Mouse (Mus musculus) embryo, embryonic 10 days (tissue): ENCODE results near the gene Insrr.

Experiments used
- DNase-seq: peaks from one replicate; pipeline ENCODE4 v3.0.0-alpha.2; 2015; ENCODE audit warnings: low spot score

Gene Insrr

DNA sequence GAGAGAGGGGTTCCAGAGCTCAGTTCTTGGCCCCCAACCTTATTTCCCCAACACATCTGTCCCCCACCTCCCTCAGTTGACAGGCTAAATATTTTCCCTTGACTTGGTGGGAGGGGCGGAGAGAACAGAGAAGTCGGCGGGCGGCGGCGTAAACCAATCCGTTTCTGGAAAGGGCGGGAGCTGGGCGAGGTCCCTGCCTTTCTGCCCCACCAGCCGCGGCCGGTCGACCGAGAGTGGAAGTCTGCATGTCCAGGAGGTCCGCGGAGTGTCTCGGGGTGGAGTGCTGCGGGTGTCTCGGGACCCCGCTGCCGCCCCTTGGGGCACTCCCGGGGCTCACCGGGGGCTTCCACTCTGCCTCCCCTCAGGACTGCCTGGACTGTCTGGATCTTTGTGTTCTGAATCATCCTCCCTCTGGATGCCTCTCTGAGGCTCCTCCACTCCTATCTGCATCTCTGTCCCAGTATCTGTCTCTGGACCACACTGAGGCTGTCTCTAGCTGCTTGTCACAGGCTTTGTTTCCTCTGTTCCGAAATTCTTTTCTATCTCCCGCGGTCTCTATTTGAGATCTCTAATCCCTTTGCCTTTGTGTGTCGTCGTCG is at the start of gene Insrr:
Gene Insrr (plus strand): TSS at position 216 of the 599 bp plus-strand sequence.
- peak; percentile 70 for DNase-seq

GRCm38 (mm10) chr3:87748431-87748830 is 48.3 kb upstream of the Insrr start, which contains the start of gene Lrrc71:
Gene Lrrc71, minus strand, starts transcription at chr3:87748625.
- DNase-seq = no peak

DNA sequence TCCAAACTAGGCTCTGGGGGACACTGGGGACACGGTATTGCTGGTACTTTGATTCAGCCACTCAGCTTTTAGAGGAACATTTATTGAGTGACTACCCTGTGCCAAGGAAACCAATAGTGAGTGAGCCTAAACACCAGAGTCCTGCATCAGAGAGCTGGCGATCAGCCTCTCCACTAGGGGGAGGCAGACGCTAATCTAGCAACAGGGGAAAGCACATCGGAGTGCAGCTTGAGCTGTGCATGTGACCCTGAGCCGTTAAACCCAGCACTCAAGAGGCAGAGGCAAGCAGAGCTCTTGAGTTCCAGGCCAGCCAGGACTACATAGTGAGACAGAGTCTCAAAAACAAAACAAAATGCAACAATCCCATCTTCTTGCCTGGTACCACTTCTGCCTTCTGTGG is 47.7 kb upstream of the Insrr start:
- DNase-seq = peak; percentile 75

GRCm38 (mm10) chr3:87749977-87750376 is 46.8 kb upstream of the Insrr start:
- DNase-seq = no peak

DNA sequence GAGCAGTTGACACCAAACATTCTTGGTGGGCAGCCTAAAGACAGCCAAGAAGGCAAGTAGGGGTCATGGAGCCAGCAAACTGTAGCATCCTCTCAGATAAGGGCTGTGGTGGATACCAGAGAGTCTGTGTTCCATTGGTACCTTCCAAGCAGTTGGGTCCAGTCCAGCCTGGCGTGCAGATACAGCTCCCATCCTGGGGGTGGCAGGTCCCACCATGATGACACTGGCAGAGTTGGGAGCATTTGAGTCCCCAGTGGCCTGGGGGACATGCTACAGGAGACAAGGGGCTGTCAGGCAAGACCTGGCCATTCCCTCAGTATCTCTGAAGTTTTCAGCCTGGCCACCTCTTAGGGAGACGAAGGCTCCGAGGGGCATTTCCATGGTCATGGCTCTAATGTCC is 44.2 kb upstream of the Insrr start:
- no peak for DNase-seq

DNA sequence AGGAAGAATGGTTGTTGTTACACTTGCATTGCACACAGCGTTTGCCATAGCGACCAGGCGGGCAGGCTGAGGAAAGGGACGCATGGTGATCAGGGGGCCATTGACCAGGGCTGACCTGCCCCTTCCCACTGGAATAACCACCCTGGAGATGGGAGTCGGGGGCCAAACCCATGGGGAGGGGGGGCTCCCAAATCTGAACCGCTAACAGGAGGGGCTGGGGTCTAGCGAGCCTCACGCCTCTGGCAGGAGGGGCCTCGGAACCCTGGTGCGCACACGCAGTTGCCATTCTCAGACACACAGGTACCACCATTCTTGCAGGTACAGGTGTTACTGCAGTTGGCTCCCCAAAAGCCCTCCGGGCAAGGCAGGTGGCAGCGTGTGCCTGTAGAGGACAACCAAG is 42.9 kb upstream of the Insrr start:
- DNase-seq = no peak

- DNase-seq = peak; percentile 90
These were observed 40.8 kb upstream of the Insrr start for GRCm38 (mm10) chr3:87755964-87756363.

- DNase-seq = no peak
These were observed 40.3 kb upstream of the Insrr start for GRCm38 (mm10) chr3:87756488-87756887.

DNA sequence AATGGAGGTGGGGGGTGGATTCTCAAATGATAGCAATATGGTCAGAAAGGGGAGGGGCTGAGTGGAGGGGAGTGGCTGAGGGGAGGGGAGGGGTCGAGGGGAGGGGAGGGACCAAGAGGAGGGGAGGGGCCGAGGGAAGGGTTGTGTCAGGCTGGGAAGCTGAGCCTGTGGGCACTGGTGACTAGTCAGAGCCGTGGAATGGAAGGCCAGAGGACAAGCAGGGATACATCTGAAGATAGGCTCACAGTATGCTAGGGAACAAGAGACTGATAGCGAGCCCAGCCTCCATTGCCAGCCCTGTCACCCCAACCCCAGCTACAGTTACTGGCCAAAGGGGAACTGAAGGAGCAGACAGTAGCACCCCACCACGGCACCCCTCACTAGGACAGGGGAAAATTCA is 38.1 kb upstream of the Insrr start:
- no peak for DNase-seq

DNA sequence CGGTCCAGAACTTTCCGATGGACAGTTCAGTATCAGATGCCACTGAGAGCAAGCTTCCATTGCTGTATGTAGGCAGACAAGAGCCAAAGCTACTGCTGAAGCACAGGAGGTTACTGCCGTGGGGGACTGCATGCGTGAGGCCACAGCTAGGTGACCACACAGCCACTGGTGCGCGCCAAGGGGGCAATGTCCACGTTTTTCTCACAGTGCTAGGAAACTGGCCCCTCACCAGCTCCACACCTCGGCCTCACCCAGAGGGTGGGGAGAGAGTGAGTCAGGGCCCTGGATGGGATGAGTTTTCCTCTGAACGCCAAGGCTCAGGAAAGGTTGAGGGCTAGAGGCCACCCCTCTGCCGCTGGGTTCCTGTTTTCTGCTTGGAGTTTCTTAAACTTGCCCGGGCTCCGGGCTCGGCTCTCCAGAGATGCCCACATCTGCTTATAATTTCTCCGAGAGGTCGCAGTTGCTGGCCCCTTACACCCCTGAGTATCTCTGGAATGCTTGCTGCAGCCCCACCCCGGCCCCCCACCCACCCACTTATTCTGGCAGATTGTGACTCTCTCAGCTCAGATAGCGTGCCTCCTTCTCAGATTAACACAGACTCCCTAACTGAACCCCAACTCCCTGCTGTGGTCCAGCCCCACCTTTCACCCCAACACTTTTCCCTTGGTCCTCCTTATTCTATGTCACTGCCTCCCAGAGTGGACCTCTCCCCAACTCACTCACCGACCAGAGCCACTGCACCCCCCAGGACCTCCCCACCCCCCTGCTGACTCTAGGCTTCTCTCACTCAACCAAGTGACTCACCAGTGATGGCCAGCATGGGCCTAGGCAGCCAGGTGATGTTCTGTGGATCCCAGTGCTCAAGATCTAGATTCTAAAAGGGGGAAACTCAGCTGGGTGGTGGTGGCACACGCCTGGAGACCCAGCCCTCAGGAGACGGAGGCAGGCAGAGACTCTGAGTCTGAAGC is 35.1 kb upstream of the Insrr start:
- DNase-seq = no peak

DNA sequence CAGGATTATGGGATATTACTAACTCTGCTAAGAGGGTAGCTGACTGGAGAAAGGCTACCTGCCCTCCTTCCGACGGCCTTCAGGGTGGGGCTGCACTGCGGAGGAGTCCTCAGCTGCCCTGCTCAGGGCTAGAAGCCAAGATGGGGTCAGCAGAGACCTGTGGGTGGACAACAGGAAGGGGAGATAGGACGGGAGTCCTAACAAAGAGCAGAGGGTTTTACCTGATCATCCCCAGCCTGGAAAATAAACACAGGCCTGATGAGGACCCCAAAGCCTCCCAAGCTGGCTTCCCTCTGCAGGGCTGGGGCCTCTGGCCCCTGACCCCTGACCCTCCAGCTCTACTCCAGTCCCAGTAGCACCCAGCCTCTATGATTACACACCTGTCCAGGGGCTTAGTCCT is 33.5 kb upstream of the Insrr start:
- DNase-seq = no peak

- DNase-seq = peak; percentile 59
These were observed 33.0 kb upstream of the Insrr start for GRCm38 (mm10) chr3:87763683-87764289.

DNA sequence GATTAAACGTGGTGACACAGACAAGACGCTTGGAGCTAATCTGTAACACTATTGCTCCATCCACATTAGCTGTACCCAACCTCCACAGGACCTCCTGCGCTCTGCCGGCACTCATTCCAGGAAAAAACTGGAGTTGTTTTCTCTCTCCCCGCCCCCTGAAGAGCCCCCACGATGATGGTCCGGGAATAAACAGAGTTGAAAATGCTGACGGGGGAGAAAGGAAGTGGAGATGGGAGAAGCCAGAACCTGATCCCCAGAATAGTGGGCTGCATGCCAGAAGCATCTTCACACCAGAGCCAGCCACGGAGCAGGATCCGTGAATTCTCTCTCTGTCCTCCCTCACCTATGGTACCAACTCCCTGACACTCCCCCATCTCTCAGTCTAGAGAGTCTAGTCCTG is 32.2 kb upstream of the Insrr start:
- DNase-seq = no peak

GRCm38 (mm10) chr3:87765091-87765490 is 31.7 kb upstream of the Insrr start:
- peak; percentile 66 for DNase-seq

DNA sequence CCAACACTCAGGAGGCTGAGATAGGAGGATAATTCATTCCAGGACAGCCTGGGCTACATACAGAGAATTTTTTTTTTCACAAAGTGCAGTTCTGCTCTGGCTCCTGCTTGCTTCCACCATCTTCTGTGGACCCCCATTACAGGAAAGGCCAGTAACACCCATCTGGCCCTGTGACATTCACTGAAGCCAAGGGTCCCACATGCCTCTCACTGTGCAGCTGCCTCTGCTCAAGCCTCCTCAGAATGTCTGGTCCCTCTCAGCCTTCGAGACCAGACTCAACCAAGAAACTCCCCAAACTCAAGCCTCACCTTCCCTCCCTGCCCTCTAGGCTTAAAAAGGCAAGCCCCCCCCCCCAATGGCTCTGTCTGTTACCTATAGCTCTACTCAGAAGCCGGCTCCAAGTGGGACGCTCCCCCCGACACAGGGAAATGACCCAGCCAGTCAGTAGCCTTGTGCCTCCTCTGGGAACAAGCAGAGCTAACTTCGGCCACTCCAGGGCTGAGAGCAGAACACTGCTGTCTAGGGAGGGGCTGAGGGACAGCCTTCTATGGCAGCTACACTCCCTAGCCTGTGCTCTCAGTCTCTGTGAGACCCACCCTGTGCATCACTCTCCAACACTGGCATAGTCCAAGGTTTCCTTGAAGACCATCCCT is 31.0 kb upstream of the Insrr start:
- no peak for DNase-seq

GRCm38 (mm10) chr3:87766284-87766667 is 30.5 kb upstream of the Insrr start:
- DNase-seq = no peak

GRCm38 (mm10) chr3:87767764-87768163 is 29.0 kb upstream of the Insrr start:
- no peak for DNase-seq

DNA sequence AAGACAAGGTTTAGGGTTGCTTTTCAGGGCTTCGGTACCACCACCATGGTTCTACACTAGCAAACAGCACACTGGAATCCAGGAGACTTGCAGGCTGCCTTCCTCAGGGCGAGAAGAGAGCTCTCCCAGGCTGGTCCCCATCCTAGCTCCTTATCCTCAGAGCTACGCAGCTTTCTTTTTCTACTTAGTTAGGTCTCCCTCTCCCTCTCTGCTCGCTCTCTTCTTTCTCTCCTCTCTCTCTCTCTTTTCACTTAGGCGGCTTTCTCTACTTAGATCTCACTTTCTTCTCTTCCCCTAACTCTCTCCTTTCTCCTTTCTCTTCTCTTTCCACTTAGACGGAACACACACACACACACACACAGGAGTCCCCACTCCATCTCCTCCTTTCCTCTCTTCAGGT is 28.3 kb upstream of the Insrr start:
- DNase-seq = no peak

- peak; percentile 71 for DNase-seq
These were observed 27.9 kb upstream of the Insrr start for GRCm38 (mm10) chr3:87768844-87769243.

- no peak for DNase-seq
These were observed 27.2 kb upstream of the Insrr start for GRCm38 (mm10) chr3:87769506-87769905.

DNA sequence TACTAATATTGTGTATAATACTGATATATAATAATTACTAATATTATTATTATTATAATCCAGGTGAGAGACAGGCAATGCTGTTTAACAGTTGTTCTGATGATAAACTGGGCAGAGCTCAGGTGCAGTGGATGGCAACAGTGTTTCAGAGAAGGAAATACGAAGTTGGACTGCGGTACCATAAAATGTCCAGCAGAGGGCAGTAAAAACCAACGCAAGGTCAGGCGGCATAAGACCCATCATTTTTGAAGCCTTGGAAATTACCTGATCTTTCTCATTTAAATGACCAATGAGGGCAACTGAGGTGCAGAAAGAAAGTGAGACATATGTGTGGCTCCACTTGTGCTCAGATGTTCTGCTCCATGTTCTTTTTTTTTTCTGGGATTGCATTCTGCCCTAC is 26.5 kb upstream of the Insrr start:
- peak; percentile 77 for DNase-seq

- DNase-seq = no peak
These were observed 25.7 kb upstream of the Insrr start for GRCm38 (mm10) chr3:87771088-87771487.
